Mouse (Mus musculus): Measurements from ENCODE around the gene Mgat4c.

Mgat4c gene

DNA sequence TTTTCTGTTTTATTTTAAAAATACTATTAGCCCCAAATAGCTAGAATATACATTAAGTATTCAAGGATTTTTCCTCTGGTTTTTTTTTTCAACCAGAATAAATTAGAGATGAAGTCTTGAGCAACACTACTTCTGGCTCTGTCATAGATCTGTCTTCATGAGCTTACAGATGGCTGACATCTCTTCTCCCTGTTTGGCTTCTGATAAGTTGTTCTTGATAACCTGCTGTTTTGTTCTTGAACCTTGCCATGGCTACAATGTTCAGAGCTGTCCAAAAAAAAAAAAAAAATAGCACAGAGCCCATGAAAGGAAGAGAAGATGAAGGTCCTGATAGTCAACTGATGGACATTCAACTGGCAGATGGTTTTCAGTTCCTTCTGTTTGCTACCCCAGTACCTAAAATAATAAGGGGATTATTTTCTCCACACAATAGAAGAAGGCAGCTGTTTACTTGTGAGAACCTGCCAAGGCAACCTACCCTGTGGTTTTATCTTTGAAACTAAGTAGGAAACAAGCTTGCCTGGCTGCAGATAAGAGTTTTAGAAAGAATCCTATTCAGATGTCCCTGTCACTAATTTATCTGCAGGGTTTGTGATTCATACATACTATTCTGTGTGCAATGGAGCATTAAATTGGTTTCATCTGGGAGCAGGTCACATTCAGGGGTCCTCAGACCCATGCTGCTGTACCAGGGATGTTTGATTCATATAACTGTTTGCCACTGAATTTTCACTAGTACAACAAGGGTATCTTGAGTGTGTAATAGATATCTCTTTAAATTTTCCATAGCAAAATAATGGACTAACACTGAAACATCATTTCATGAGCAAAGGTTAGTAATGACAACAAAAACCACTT is 393.5 kb downstream of the Mgat4c start:
- in situ Hi-C loops (cut with MboI; ENCODE audit: low pct_unique_long_range_greater_than_20kb in 1 of 2, low sequenced_read_pairs in 2 of 2, unreplicated experiment in 1 of 2): no loop called here

DNA sequence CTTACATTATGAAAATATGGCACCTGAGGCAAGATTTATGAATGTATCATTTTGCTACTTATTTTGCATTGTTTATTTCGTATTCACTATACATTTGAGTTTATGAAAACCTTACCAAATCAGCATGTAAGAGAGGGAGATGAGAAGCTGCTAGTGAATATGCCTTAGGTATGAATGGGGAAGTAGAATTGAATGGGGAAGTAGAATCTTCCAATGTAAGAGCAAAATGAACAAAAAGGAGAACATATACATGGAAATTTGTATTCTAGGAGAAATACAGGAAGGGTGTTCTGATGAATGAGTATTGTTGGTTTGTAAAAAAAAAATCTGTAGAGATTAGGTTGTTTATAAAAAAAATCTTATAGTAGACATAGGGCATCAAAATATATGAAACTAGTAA is 441.9 kb downstream of the Mgat4c start:
- in situ Hi-C loops (cut with MboI; ENCODE audit: low pct_unique_long_range_greater_than_20kb in 1 of 2, low sequenced_read_pairs in 2 of 2, unreplicated experiment in 1 of 2): no loop called here

- in situ Hi-C loops (cut with MboI; ENCODE audit: low pct_unique_long_range_greater_than_20kb in 1 of 2, low sequenced_read_pairs in 2 of 2, unreplicated experiment in 1 of 2): no loop called here
Measured at GRCm38 (mm10) chr10:102127340-102127739, 446.1 kb downstream of the Mgat4c start.

GRCm38 (mm10) chr10:102154865-102155264 is 473.6 kb downstream of the Mgat4c start:
- in situ Hi-C loops (cut with MboI; ENCODE audit: low pct_unique_long_range_greater_than_20kb in 1 of 2, low sequenced_read_pairs in 2 of 2, unreplicated experiment in 1 of 2): no loop called here

DNA sequence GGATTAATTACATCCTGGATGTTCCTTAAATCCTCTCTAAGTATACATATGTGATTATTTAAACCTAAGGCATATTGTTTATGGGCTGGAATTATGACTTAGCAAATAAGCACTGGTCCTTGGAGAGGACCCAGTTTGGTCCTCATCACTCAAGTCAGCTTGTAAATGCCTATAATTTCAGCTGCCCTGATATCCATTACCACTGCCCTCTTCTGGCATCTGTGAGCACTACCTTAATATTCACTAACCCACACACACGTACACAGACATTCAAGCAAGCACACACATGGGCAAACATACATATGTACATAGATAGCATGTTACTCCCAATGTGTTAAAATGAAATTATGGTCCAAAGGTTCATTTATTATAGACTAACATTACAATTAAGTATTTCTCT is 474.6 kb downstream of the Mgat4c start:
- in situ Hi-C loops (cut with MboI; ENCODE audit: low pct_unique_long_range_greater_than_20kb in 1 of 2, low sequenced_read_pairs in 2 of 2, unreplicated experiment in 1 of 2): no loop called here

GRCm38 (mm10) chr10:102158809-102159208 is 477.5 kb downstream of the Mgat4c start:
- in situ Hi-C loops (cut with MboI; ENCODE audit: low pct_unique_long_range_greater_than_20kb in 1 of 2, low sequenced_read_pairs in 2 of 2, unreplicated experiment in 1 of 2): no loop called here

- in situ Hi-C loops (cut with MboI; ENCODE audit: low pct_unique_long_range_greater_than_20kb in 1 of 2, low sequenced_read_pairs in 2 of 2, unreplicated experiment in 1 of 2): no loop called here
Measured at GRCm38 (mm10) chr10:102184726-102185125, 503.4 kb downstream of the Mgat4c start.

DNA sequence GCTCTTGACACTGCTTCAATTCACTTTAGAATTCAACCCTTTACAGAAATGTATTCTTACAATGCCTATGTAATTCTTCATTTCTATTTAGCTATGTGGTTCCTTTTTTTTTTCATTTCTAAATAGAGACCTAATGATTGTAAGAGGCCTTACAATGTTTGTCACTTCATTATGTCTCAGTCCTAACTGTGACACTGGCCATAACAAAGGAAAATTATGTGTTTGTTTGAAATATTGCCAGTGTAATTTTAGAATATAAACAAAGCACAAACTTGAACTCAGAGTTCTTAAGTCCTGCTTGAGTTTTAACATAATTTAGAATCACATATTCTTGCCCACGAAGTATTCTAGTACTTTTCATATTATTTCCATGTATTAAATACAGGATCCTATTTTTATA is 510.4 kb downstream of the Mgat4c start:
- in situ Hi-C loops (cut with MboI; ENCODE audit: low pct_unique_long_range_greater_than_20kb in 1 of 2, low sequenced_read_pairs in 2 of 2, unreplicated experiment in 1 of 2): no loop called here

DNA sequence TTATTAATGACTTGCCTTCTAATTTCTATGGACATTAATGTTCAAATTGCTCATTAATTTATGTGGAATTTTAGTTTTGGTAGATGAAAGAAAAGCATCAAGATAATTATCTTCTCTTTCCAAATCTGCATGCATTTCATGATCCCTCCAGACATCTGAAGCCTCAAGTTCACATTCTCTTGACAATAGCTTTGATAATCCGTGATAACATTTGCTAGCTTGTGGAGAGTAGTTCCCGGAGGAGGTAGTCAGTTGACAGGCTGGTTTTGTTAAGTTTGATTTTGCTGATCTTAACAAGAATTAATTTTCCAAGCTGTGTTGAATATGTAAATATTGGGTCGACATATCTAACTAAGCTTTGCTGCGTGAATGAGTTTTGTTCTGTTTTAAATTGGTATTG is 515.6 kb downstream of the Mgat4c start:
- in situ Hi-C loops (cut with MboI; ENCODE audit: low pct_unique_long_range_greater_than_20kb in 1 of 2, low sequenced_read_pairs in 2 of 2, unreplicated experiment in 1 of 2): no loop called here

DNA sequence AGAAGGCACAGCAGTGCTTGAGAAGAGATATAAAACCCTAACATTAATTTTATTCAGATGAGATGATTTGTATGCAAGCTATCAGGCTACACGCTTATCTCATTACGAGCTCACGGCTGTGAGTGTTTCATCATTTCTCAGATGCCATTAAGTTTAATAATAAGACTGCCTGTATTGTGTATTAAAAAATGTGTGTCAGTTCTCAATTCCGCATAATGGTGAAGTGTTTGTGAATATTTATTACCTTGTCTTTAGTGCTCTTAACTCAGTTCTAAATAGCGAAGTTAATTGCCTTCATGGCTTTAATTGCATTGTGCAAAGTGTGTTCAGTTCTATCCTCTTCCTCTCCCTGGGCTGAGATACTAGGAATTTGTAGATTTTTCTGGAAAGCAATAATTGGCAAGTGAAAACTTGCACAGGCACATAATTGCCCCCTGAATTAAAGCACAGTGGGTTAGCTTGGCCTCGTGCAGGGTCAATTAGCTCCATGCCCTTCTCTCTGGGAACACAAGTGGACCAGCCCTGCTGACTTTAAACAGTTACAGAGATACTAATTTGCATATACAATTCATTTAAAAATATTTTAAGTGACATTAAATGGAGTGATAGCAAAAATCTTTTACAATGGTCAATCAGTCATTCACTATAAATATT is 557.4 kb downstream of the Mgat4c start:
- in situ Hi-C loops (cut with MboI; ENCODE audit: low pct_unique_long_range_greater_than_20kb in 1 of 2, low sequenced_read_pairs in 2 of 2, unreplicated experiment in 1 of 2): no loop called here

GRCm38 (mm10) chr10:102243897-102244296 is 562.6 kb downstream of the Mgat4c start:
- in situ Hi-C loops (cut with MboI; ENCODE audit: low pct_unique_long_range_greater_than_20kb in 1 of 2, low sequenced_read_pairs in 2 of 2, unreplicated experiment in 1 of 2): no loop called here

GRCm38 (mm10) chr10:102244601-102245000 is 563.3 kb downstream of the Mgat4c start:
- in situ Hi-C loops (cut with MboI; ENCODE audit: low pct_unique_long_range_greater_than_20kb in 1 of 2, low sequenced_read_pairs in 2 of 2, unreplicated experiment in 1 of 2): no loop called here

DNA sequence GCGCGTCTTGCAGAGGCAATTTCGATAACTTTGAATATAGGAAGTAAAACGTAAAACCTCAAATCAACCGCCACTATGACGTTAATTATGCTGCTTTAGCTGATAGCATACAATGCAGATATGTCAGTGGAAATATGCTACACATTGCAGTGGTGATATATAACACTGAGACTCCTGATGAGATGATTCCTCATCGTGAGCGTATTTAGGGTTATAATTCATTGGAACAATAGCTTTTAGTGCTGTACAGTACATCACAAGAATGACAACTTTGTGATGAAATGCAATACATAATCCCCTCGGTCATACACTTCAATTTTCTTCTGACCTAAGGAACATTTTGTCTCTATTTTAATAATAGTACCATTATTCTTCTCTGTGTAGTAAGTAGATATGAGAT is 564.0 kb downstream of the Mgat4c start:
- in situ Hi-C loops (cut with MboI; ENCODE audit: low pct_unique_long_range_greater_than_20kb in 1 of 2, low sequenced_read_pairs in 2 of 2, unreplicated experiment in 1 of 2): no loop called here

GRCm38 (mm10) chr10:102308892-102309479 is 627.7 kb downstream of the Mgat4c start:
- in situ Hi-C loops (cut with MboI; ENCODE audit: low pct_unique_long_range_greater_than_20kb in 1 of 2, low sequenced_read_pairs in 2 of 2, unreplicated experiment in 1 of 2): no loop called here

- in situ Hi-C loops (cut with MboI; ENCODE audit: low pct_unique_long_range_greater_than_20kb in 1 of 2, low sequenced_read_pairs in 2 of 2, unreplicated experiment in 1 of 2): no loop called here
Measured at GRCm38 (mm10) chr10:102365685-102366381, 684.5 kb downstream of the Mgat4c start.

DNA sequence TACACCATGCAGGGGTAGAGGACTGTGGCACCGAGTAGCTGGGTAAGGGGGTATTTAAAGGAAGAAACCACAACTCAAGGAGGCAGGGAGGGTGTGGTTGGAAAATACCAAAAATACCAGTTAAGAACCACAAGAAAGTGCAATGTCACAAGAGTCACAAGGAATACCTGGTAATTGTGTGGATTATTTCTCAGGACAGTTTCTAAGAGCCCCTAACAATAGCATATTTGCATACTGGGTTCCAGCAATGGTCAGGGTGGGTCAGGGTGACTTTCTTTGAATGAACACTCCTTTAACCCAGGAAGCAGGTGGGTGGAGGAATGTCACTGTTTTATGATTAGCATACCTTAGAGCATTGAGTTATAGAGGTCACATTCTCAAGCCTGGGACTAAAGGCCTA is 689.3 kb downstream of the Mgat4c start:
- in situ Hi-C loops (cut with MboI; ENCODE audit: low pct_unique_long_range_greater_than_20kb in 1 of 2, low sequenced_read_pairs in 2 of 2, unreplicated experiment in 1 of 2): no loop called here

GRCm38 (mm10) chr10:102372111-102372510 is 690.8 kb downstream of the Mgat4c start:
- in situ Hi-C loops (cut with MboI; ENCODE audit: low pct_unique_long_range_greater_than_20kb in 1 of 2, low sequenced_read_pairs in 2 of 2, unreplicated experiment in 1 of 2): no loop called here

DNA sequence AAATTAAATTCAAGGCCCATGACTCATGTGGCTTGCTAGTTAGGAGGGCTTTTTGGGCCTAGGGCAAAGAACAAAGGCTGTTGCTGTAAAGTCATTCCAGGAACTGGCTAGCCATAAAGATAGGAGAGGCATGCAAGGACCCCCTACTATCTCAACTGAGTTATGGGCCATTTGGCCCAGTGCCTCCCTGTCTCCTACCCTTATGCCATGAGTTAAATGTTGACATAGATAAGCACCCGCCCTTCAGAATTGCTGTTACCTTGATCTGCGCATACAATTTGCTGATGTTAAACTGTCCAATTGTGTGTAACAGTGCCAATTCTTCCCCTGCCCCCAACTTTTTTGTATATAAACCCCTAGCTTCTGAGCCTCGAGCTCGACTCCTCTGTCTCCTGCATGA is 692.8 kb downstream of the Mgat4c start:
- in situ Hi-C loops (cut with MboI; ENCODE audit: low pct_unique_long_range_greater_than_20kb in 1 of 2, low sequenced_read_pairs in 2 of 2, unreplicated experiment in 1 of 2): no loop called here

DNA sequence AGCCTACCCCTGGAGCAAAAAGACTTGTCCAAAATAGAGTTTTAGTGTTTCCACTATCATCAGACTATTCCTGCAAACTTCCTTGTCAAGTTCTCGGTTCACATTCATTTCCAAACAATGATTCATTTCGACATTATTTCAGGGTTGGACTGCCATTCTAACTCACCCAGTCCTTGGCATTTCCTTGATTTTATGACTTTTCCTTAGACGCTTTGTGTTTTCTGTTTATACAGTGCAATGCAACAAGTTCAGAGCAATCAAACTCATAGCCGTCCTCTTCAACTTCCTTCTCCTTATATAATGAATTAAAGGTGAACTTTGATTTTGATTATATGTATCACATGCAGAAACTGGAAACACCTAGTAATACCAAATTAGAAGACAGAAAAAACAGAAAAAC is 696.1 kb downstream of the Mgat4c start:
- in situ Hi-C loops (cut with MboI; ENCODE audit: low pct_unique_long_range_greater_than_20kb in 1 of 2, low sequenced_read_pairs in 2 of 2, unreplicated experiment in 1 of 2): no loop called here

Measured in mouse embryonic stem cell (cell line).